Mouse (Mus musculus) hindbrain, postnatal 0 days (tissue): Measurements from ENCODE around the gene Pla2r1. TPM values are rescaled to one million over a fixed set of nuclear protein-coding genes. Genes with fewer than 3 reads are reported as not detected.
A peak's percentile ranks its signal among the peaks of the same experiment; 100 is the strongest.

Experiments used
- ATAC-seq: fragments of 200-750 bp; cut with Nextera tagmentation; 2 replicates; pipeline ENCODE4 v1.8.0; 2017; ENCODE audit warnings: mild to moderate bottlenecking, moderate TSS enrichment, moderate library complexity
- DNase-seq: peaks from one replicate; pipeline ENCODE4 v3.0.0-alpha.2; 2015; ENCODE audit warnings: low spot score
- H3K27ac ChIP-seq: fragments of 300-500 bp; sonication (generic); 2 replicates; pipeline ENCODE4 v1.5.1; 2014; ENCODE audit warnings: mild to moderate bottlenecking
- H3K27me3 ChIP-seq: fragments of 300-500 bp; sonication (generic); 2 replicates; pipeline ENCODE4 v1.6.1; 2014; ENCODE audit warnings: low read length, mixed read lengths; ENCODE audit not compliant: insufficient read depth
- H3K36me3 ChIP-seq: fragments of 300-500 bp; sonication (generic); 2 replicates; pipeline ENCODE4 v1.6.1; 2014; ENCODE audit warnings: low read length, mixed read lengths; ENCODE audit not compliant: insufficient read depth
- H3K4me1 ChIP-seq: fragments of 300-500 bp; sonication (generic); 2 replicates; pipeline ENCODE4 v1.6.1; 2014; ENCODE audit warnings: antibody characterized with exemption, low read length, mixed read lengths; ENCODE audit not compliant: insufficient read depth
- H3K4me2 ChIP-seq: fragments of 300-500 bp; sonication (generic); 2 replicates; pipeline ENCODE4 v1.6.1; 2014; ENCODE audit warnings: low read depth, mild to moderate bottlenecking, low read length, moderate library complexity, mixed read lengths
- H3K4me3 ChIP-seq: fragments of 300-500 bp; sonication (generic); 2 replicates; pipeline ENCODE4 v1.5.1; 2014; ENCODE audit warnings: low read length
- H3K9ac ChIP-seq: fragments of 300-500 bp; sonication (generic); replicated peaks from 2 replicates; pipeline ENCODE4 v1.6.1; 2014; ENCODE audit warnings: mild to moderate bottlenecking, low read length, moderate library complexity, mixed read lengths
- H3K9me3 ChIP-seq: fragments of 300-500 bp; sonication (generic); 2 replicates; pipeline ENCODE4 v1.6.1; 2016; ENCODE audit warnings: low read length, mixed read lengths
- CTCF ChIP-seq: IDR thresholded peaks from 2 replicates; pipeline ENCODE4 v1.5.1; 2016; ENCODE audit warnings: antibody characterized with exemption, control low read depth, low read depth
- WGBS: fragments of 180-500 bp; shearing (Covaris S2); extraction: QIAGEN DNeasy Blood & Tissue Kit; methylation state at CpG from one replicate; pipeline ENCODE4 v1.1.7; 2014; 5-methylcytosine and 5-hydroxymethylcytosine counted together
- polyA plus RNA-seq: library from polyadenylated mRNA; unstranded; fragments of >200 nt; fragmentation: Nextera tagmentation; extraction: Ambion mirVana; gene quantifications from 2 replicates; pipeline ENCODE4 v1.2.1, GENCODE M21; 2015
- total RNA-seq: library from RNA; depleted of rRNA; stranded (reverse); fragments of >200 nt; gene quantifications from 2 replicates; pipeline ENCODE4 v1.2.3, GENCODE M21; 2014; rRNA removed

Gene Pla2r1
- under 0.01 and 0.43 TPM in 2 replicates for total RNA-seq
- polyA plus RNA-seq = 0.24 and 0.25 TPM in 2 replicates

- DNase-seq (peak; percentile 37), ATAC-seq (peak; percentile 68)
- H3K27me3 ChIP-seq = no peaks in the 10 kb centered on the region
- H3K4me2 ChIP-seq = peak within 1 kb of the TSS; percentile 65
- H3K9ac ChIP-seq = peak within 1 kb of the TSS; percentile 31; the same call in 1 of the 2 replicates
- WGBS = 4% methylated on average over 33 of the region's 33 CpGs
- H3K4me3 ChIP-seq = peak within 1 kb of the TSS; percentile 33
- H3K27ac ChIP-seq = no peak within 1 kb of the TSS
- H3K36me3 ChIP-seq = no peaks in the 10 kb centered on the region
- H3K9me3 ChIP-seq = no peaks in the 10 kb centered on the region
- H3K4me1 ChIP-seq = peaks cover 6% of the 10 kb centered on the region
- no peak for TF ChIP-seq CTCF
These were observed at the start of gene Pla2r1 for GRCm38 (mm10) chr2:60552902-60553682. TSS of gene Pla2r1 (minus strand) at chr2:60553308.

- H3K9ac ChIP-seq = no peak overlapping the region
- H3K27ac ChIP-seq = no peak overlapping the region
- H3K27me3 ChIP-seq = no peaks in the 10 kb centered on the region
- no peak overlapping the region for H3K4me3 ChIP-seq
- DNase-seq (no peak), ATAC-seq (no peak)
- no peaks in the 10 kb centered on the region for H3K36me3 ChIP-seq
- no peaks in the 10 kb centered on the region for H3K4me1 ChIP-seq
- WGBS = 86% methylated on average over 2 of the region's 2 CpGs
- TF ChIP-seq CTCF = no peak
- no peaks in the 10 kb centered on the region for H3K9me3 ChIP-seq
- no peak overlapping the region for H3K4me2 ChIP-seq
These were observed 48.2 kb upstream of the Pla2r1 start for GRCm38 (mm10) chr2:60601326-60601725.

GRCm38 (mm10) chr2:60600863-60601262, 47.8 kb upstream of the Pla2r1 start:
- TF ChIP-seq CTCF = no peak
- DNase-seq = no peak
- ATAC-seq = no peak
- Histone ChIP-seq H3K36me3 (no peaks in the 10 kb centered on the region), H3K4me3 (no peak overlapping the region), H3K4me1 (no peaks in the 10 kb centered on the region), H3K27me3 (no peaks in the 10 kb centered on the region), H3K9ac (no peak overlapping the region), H3K27ac (no peak overlapping the region), H3K4me2 (no peak overlapping the region), H3K9me3 (no peaks in the 10 kb centered on the region)
- 95% methylated on average over 2 of the region's 2 CpGs for WGBS

- ATAC-seq = no peak
- Histone ChIP-seq H3K4me2 (no peak overlapping the region), H3K9me3 (no peaks in the 10 kb centered on the region), H3K4me3 (no peak overlapping the region), H3K36me3 (no peaks in the 10 kb centered on the region), H3K9ac (no peak overlapping the region), H3K27me3 (no peaks in the 10 kb centered on the region), H3K4me1 (no peaks in the 10 kb centered on the region), H3K27ac (no peak overlapping the region)
- 89% methylated on average over 4 of the region's 4 CpGs for WGBS
- DNase-seq = no peak
- TF ChIP-seq CTCF = no peak
These were observed 30.3 kb upstream of the Pla2r1 start for GRCm38 (mm10) chr2:60583416-60583815.

- no peaks in the 10 kb centered on the region for H3K9me3 ChIP-seq
- H3K36me3 ChIP-seq = no peaks in the 10 kb centered on the region
- H3K27me3 ChIP-seq = no peaks in the 10 kb centered on the region
- TF ChIP-seq CTCF = no peak
- peaks cover 6% of the 10 kb centered on the region for H3K4me1 ChIP-seq
- no peak overlapping the region for H3K4me2 ChIP-seq
- no peak for ATAC-seq
- no peak overlapping the region for H3K27ac ChIP-seq
- no peak for DNase-seq
- 61% methylated on average over 4 of the region's 4 CpGs for WGBS
- H3K4me3 ChIP-seq = no peak overlapping the region
- H3K9ac ChIP-seq = no peak overlapping the region
These were observed 1.5 kb upstream of the Pla2r1 start for GRCm38 (mm10) chr2:60554561-60554960.

GRCm38 (mm10) chr2:60552177-60552901, 769 bp downstream of the Pla2r1 start:
- ATAC-seq (no peak), DNase-seq (no peak)
- H3K27ac ChIP-seq = no peak overlapping the region
- 31% methylated on average over 21 of the region's 21 CpGs for WGBS
- peaks cover 6% of the 10 kb centered on the region for H3K4me1 ChIP-seq
- TF ChIP-seq CTCF = no peak
- H3K27me3 ChIP-seq = no peaks in the 10 kb centered on the region
- no peaks in the 10 kb centered on the region for H3K36me3 ChIP-seq
- peak overlapping the region; percentile 33 for H3K4me3 ChIP-seq
- H3K4me2 ChIP-seq = peak overlapping the region; percentile 65
- peak overlapping the region; percentile 31; the same call in 1 of the 2 replicates for H3K9ac ChIP-seq
- no peaks in the 10 kb centered on the region for H3K9me3 ChIP-seq
